Comparison of ENCODE assay signal across 10 mouse cellular contexts in genomic region chr2:136002118-136002517, GRCm38 (mm10). TPM values are rescaled to one million over a fixed set of nuclear protein-coding genes. Genes with fewer than 3 reads are reported as not detected.
DNase-seq lines count a peak whose midpoint lies in the region; ATAC-seq and TF ChIP-seq lines count a peak whose summit lies in the region.
"Had no signal": no experiment of that assay in that cellular context is flagged by ENCODE, and none has a peak within 500 bp of the region (broad histone marks: within the 10 kb centered on the region; RNA-seq: fewer than 3 reads in every experiment).

No protein-coding gene starts in this region.

- TF ChIP-seq CTCF in heart, adult 2 months (IDR thresholded peaks at IDR 0.05) = peak; percentile 58

- no peaks in the 10 kb centered on the region for H3K79me2 ChIP-seq in heart, adult 2 months (replicated peaks; ENCODE audit: control insufficient read depth, insufficient read depth, low read length)

- H3K36me3 ChIP-seq in heart, adult 2 months (ENCODE audit: control insufficient read depth, insufficient read depth, low read length) = no peaks in the 10 kb centered on the region
- H3K36me3 ChIP-seq in hindbrain, embryonic 16.5 days (ENCODE audit: control insufficient read depth, insufficient read depth, low read length) = peaks cover 6% of the 10 kb centered on the region; the same call in 1 of the 2 replicates
- H3K36me3 ChIP-seq: G1E had no signal

- no peak overlapping the region for H3K27ac ChIP-seq in heart, adult 2 months
- H3K27ac ChIP-seq in hindbrain, embryonic 16.5 days (ENCODE audit: low read depth, low read length) = no peak overlapping the region
- H3K27ac ChIP-seq: lung, embryonic 15.5 days had no signal

- WGBS in heart, adult 2 months = 61% methylated on average over 7 of the region's 7 CpGs
- WGBS in hindbrain, embryonic 16.5 days = 48% methylated on average over 7 of the region's 7 CpGs

- DNase-seq in heart, adult 2 months = no peak
- DNase-seq in heart, adult 8-10 months (ENCODE audit: low spot score) = no peak
- peak; percentile 32 for DNase-seq in 3T3-L1 (ENCODE audit: low read depth, low spot score)
- DNase-seq in cerebellum, adult 9-11 months = peak; percentile 37
- DNase-seq in thymus, postnatal 14 days = no peak
- no peak for DNase-seq in gastrocnemius, adult 18-20 months (ENCODE audit: low spot score)
- DNase-seq in gastrocnemius, adult 8-10 months (ENCODE audit: low spot score in 2 of 2) = no peak

- peak; percentile 71 for ATAC-seq in hindbrain, embryonic 16.5 days

- no peaks in the 10 kb centered on the region for H3K4me1 ChIP-seq in heart, adult 2 months (ENCODE audit: control insufficient read depth, insufficient read depth, low read length)
- H3K4me1 ChIP-seq in hindbrain, embryonic 16.5 days (ENCODE audit: control insufficient read depth, insufficient read depth, low read depth, low read length) = peaks cover 9% of the 10 kb centered on the region
- H3K4me1 ChIP-seq: lung, embryonic 15.5 days had no signal

- H3K4me3 ChIP-seq in heart, adult 2 months = no peak overlapping the region
- H3K4me3 ChIP-seq in hindbrain, embryonic 16.5 days (ENCODE audit: low read length) = no peak overlapping the region
- H3K4me3 ChIP-seq: lung, embryonic 15.5 days had no signal

- H3K9me3 ChIP-seq in hindbrain, embryonic 16.5 days (ENCODE audit: control insufficient read depth, low read length) = no peaks in the 10 kb centered on the region
- H3K9me3 ChIP-seq: lung, embryonic 15.5 days had no signal

- intact Hi-C loops in heart, adult 2 months (cut with DNase I) = no loop called here

- H3K9ac ChIP-seq in heart, adult 2 months (ENCODE audit: low read depth, low read length) = no peak overlapping the region
- H3K9ac ChIP-seq in hindbrain, embryonic 16.5 days (ENCODE audit: low read depth, low read length) = no peak overlapping the region
- H3K9ac ChIP-seq: lung, embryonic 15.5 days had no signal

- TF ChIP-seq EP300 in heart, adult 2 months (IDR thresholded peaks at IDR 0.05; ENCODE audit: insufficient read depth, low read depth, low read length) = no peak

- no peak for TF ChIP-seq POLR2A in heart, adult 2 months (IDR thresholded peaks at IDR 0.05; ENCODE audit: insufficient read depth, low read depth, low read length)

- H3K4me2 ChIP-seq in hindbrain, embryonic 16.5 days (ENCODE audit: low read length) = no peak overlapping the region
- H3K4me2 ChIP-seq: lung, embryonic 15.5 days had no signal

- H3K27me3 ChIP-seq in heart, adult 2 months (ENCODE audit: control insufficient read depth, insufficient read depth, low read length) = no peaks in the 10 kb centered on the region
- no peaks in the 10 kb centered on the region for H3K27me3 ChIP-seq in hindbrain, embryonic 16.5 days (replicated peaks; ENCODE audit: control insufficient read depth, insufficient read depth, low read length)
- H3K27me3 ChIP-seq: lung, embryonic 15.5 days had no signal

RNA-seq across cellular contexts. Expression of gene Lamp5, which starts 49.9 kb away (rescaled TPM):
- total RNA-seq in heart, adult 2 months (2021) = under 1 TPM in 1 of 2 experiments, not detected in 1; 0.20 TPM
- polyA plus RNA-seq in heart, adult 2 months (2012; rRNA removed) = 0.12 TPM in 1 of 2 replicates, not detected in the other
- total RNA-seq in heart, adult 8-10 months (2022) = not detected
- polyA plus RNA-seq in hindbrain, embryonic 16.5 days (2015; fragmentation: Nextera tagmentation; extraction: Ambion mirVana) = 192 and 201 TPM in 2 replicates
- not detected for total RNA-seq in gastrocnemius, adult 18-20 months (2021)
- not detected for total RNA-seq in gastrocnemius, adult 8-10 months (2022)
- polyA plus RNA-seq: G1E had no signal

Comparison
In these comparisons a context has a peak if more than half of its experiments do, and no peak if none do; other contexts are left out.
1. DNase-seq: peak in 3T3-L1 (single experiment) and cerebellum, adult 9-11 months (single experiment); none in heart, adult 2 months (0 of 2), heart, adult 8-10 months (single experiment), thymus, postnatal 14 days (single experiment), gastrocnemius, adult 18-20 months (single experiment) and gastrocnemius, adult 8-10 months (0 of 2).